Mouse (Mus musculus) forebrain, embryonic 16.5 days (tissue): ENCODE measurements around the gene Tmem132d. TPM values are rescaled to one million over a fixed set of nuclear protein-coding genes. Genes with fewer than 3 reads are reported as not detected.
"Not testable (repeated sequence)": the region's sequence is repeated elsewhere in the genome, so short reads cannot be mapped to it uniquely, and the experiment has no call there.

Experiments used
- ATAC-seq: fragments of 200-750 bp; cut with Nextera tagmentation; 2 replicates; pipeline ENCODE4 v1.8.0; 2017; ENCODE audit warnings: mild to moderate bottlenecking, moderate library complexity
- H3K27ac ChIP-seq: fragments of 300-500 bp; sonication (generic); 2 replicates; pipeline ENCODE4 v1.5.1; 2014; ENCODE audit warnings: low read length, control low read depth
- H3K27me3 ChIP-seq: fragments of 300-500 bp; sonication (generic); replicated peaks from 2 replicates; pipeline ENCODE4 v1.6.1; 2014; ENCODE audit warnings: low read length; ENCODE audit not compliant: control insufficient read depth, insufficient read depth
- H3K36me3 ChIP-seq: fragments of 300-500 bp; sonication (generic); 2 replicates; pipeline ENCODE4 v1.6.1; 2014; ENCODE audit not compliant: control insufficient read depth, insufficient read depth
- H3K4me1 ChIP-seq: fragments of 300-500 bp; sonication (generic); replicated peaks from 2 replicates; pipeline ENCODE4 v1.6.1; 2014; ENCODE audit warnings: low read length; ENCODE audit not compliant: control insufficient read depth, insufficient read depth
- H3K4me2 ChIP-seq: fragments of 300-500 bp; sonication (generic); 2 replicates; pipeline ENCODE4 v1.6.1; 2014; ENCODE audit warnings: mild to moderate bottlenecking, low read length, control low read depth
- H3K4me3 ChIP-seq: fragments of 300-500 bp; sonication (generic); replicated peaks from 2 replicates; pipeline ENCODE4 v1.5.1; 2014; ENCODE audit warnings: mild to moderate bottlenecking, low read length, control low read depth
- H3K9ac ChIP-seq: fragments of 300-500 bp; sonication (generic); replicated peaks from 2 replicates; pipeline ENCODE4 v1.6.1; 2014; ENCODE audit warnings: low read depth, low read length, control low read depth
- H3K9me3 ChIP-seq: fragments of 300-500 bp; sonication (generic); 2 replicates; pipeline ENCODE4 v1.6.1; 2016; ENCODE audit warnings: low read length; ENCODE audit not compliant: control insufficient read depth
- WGBS: fragments of 180-500 bp; shearing (Covaris S2); extraction: QIAGEN DNeasy Blood & Tissue Kit; methylation state at CpG from one replicate; pipeline ENCODE4 v1.1.7; 2014; 5-methylcytosine and 5-hydroxymethylcytosine counted together
- polyA plus RNA-seq: library from polyadenylated mRNA; unstranded; fragments of >200 nt; fragmentation: Nextera tagmentation; extraction: Ambion mirVana; gene quantifications from 2 replicates; pipeline ENCODE4 v1.2.1, GENCODE M21; 2015

Tmem132d gene
- polyA plus RNA-seq, 1 experiment from 2014 or later, result 1.7 TPM

GRCm38 (mm10) chr5:127800907-127801306 lies 632.0 kb downstream of the Tmem132d start:
- no peaks in the 10 kb centered on the region for H3K4me1 ChIP-seq
- no peak overlapping the region for H3K9ac ChIP-seq
- H3K27ac ChIP-seq, result no peak overlapping the region
- no peaks in the 10 kb centered on the region for H3K36me3 ChIP-seq
- H3K4me3 ChIP-seq, result no peak overlapping the region
- no peak overlapping the region for H3K4me2 ChIP-seq
- no peaks in the 10 kb centered on the region for H3K9me3 ChIP-seq
- 45% methylated on average over 4 of the region's 4 CpGs for WGBS
- no peak for ATAC-seq
- H3K27me3 ChIP-seq, result no peaks in the 10 kb centered on the region

- H3K4me2 ChIP-seq, result no peak overlapping the region
- no peak for ATAC-seq
- no peak overlapping the region for H3K4me3 ChIP-seq
- no peak overlapping the region for H3K9ac ChIP-seq
- H3K36me3 ChIP-seq, result no peaks in the 10 kb centered on the region
- no peak overlapping the region for H3K27ac ChIP-seq
- no peaks in the 10 kb centered on the region for H3K27me3 ChIP-seq
- H3K4me1 ChIP-seq, result no peaks in the 10 kb centered on the region
- 67% methylated on average over 5 of the region's 5 CpGs for WGBS
- no peaks in the 10 kb centered on the region for H3K9me3 ChIP-seq
These were observed 651.7 kb downstream of the Tmem132d start for GRCm38 (mm10) chr5:127781221-127781620.

- no peaks in the 10 kb centered on the region for H3K9me3 ChIP-seq
- no peak overlapping the region for H3K27ac ChIP-seq
- no peaks in the 10 kb centered on the region for H3K36me3 ChIP-seq
- ATAC-seq, result no peak
- H3K9ac ChIP-seq, result no peak overlapping the region
- WGBS, result 61% methylated on average over 7 of the region's 7 CpGs
- no peaks in the 10 kb centered on the region for H3K27me3 ChIP-seq
- H3K4me1 ChIP-seq, result no peaks in the 10 kb centered on the region
- H3K4me2 ChIP-seq, result no peak overlapping the region
- H3K4me3 ChIP-seq, result no peak overlapping the region
These were observed 657.1 kb downstream of the Tmem132d start for GRCm38 (mm10) chr5:127775749-127776148.

- H3K9ac ChIP-seq, result no peak overlapping the region
- H3K4me2 ChIP-seq, result no peak overlapping the region
- WGBS, result 81% methylated on average over 4 of the region's 4 CpGs
- ATAC-seq, result no peak
- H3K4me3 ChIP-seq, result no peak overlapping the region
- H3K27ac ChIP-seq, result no peak overlapping the region
- no peaks in the 10 kb centered on the region for H3K36me3 ChIP-seq
- H3K27me3 ChIP-seq, result no peaks in the 10 kb centered on the region
- peaks cover 4% of the 10 kb centered on the region; the same call in 1 of the 2 replicates for H3K4me1 ChIP-seq
- H3K9me3 ChIP-seq, result no peaks in the 10 kb centered on the region
These were observed 674.3 kb downstream of the Tmem132d start for GRCm38 (mm10) chr5:127758576-127758975.

GRCm38 (mm10) chr5:127756671-127757423 lies 676.0 kb downstream of the Tmem132d start:
- Histone ChIP-seq H3K27me3 (no peaks in the 10 kb centered on the region), H3K4me2 (no peak overlapping the region)
- WGBS, result 89% methylated on average over 4 of the region's 4 CpGs

GRCm38 (mm10) chr5:127756011-127756410 lies 676.9 kb downstream of the Tmem132d start:
- WGBS, result 80% methylated on average over 3 of the region's 3 CpGs
- Histone ChIP-seq H3K4me1 (peaks cover 10% of the 10 kb centered on the region; the same call in 1 of the 2 replicates), H3K27ac (no peak overlapping the region), H3K4me3 (no peak overlapping the region), H3K27me3 (no peaks in the 10 kb centered on the region), H3K9ac (no peak overlapping the region), H3K4me2 (no peak overlapping the region), H3K36me3 (no peaks in the 10 kb centered on the region), H3K9me3 (no peaks in the 10 kb centered on the region)
- no peak for ATAC-seq

More at GRCm38 (mm10) chr5:127756671-127757423, 676.0 kb downstream of the Tmem132d start:
- Histone ChIP-seq H3K4me1 (peaks cover 4% of the 10 kb centered on the region; the same call in 1 of the 2 replicates), H3K9me3 (no peaks in the 10 kb centered on the region), H3K27ac (no peak overlapping the region), H3K4me3 (no peak overlapping the region), H3K9ac (no peak overlapping the region), H3K36me3 (no peaks in the 10 kb centered on the region)
- no peak for ATAC-seq

- no peak overlapping the region for H3K4me3 ChIP-seq
- no peaks in the 10 kb centered on the region for H3K27me3 ChIP-seq
- no peak overlapping the region for H3K4me2 ChIP-seq
- no peak overlapping the region for H3K9ac ChIP-seq
- H3K36me3 ChIP-seq, result no peaks in the 10 kb centered on the region
- no peak overlapping the region; the same call in 1 of the 2 replicates for H3K27ac ChIP-seq
- H3K9me3 ChIP-seq, result no peaks in the 10 kb centered on the region
- ATAC-seq, result peak; percentile 73
- H3K4me1 ChIP-seq, result peaks cover 12% of the 10 kb centered on the region; the same call in 1 of the 2 replicates
- 36% methylated on average over 4 of the region's 4 CpGs for WGBS
These were observed 677.3 kb downstream of the Tmem132d start for GRCm38 (mm10) chr5:127755594-127755993.

GRCm38 (mm10) chr5:127751262-127751975 lies 681.5 kb downstream of the Tmem132d start:
- Histone ChIP-seq H3K36me3 (no peaks in the 10 kb centered on the region), H3K4me3 (no peak overlapping the region), H3K4me2 (peak overlapping the region; percentile 25), H3K4me1 (peaks cover 12% of the 10 kb centered on the region; the same call in 1 of the 2 replicates), H3K9ac (no peak overlapping the region), H3K9me3 (no peaks in the 10 kb centered on the region), H3K27ac (no peak overlapping the region), H3K27me3 (no peaks in the 10 kb centered on the region)
- ATAC-seq, result peak; percentile 88
- WGBS, result 27% methylated on average over 20 of the region's 20 CpGs

GRCm38 (mm10) chr5:127749540-127749939 lies 683.3 kb downstream of the Tmem132d start:
- H3K4me2 ChIP-seq, H3K9ac ChIP-seq, H3K27me3 ChIP-seq, H3K27ac ChIP-seq, H3K4me1 ChIP-seq, H3K4me3 ChIP-seq, H3K36me3 ChIP-seq, H3K9me3 ChIP-seq, ATAC-seq: not testable (repeated sequence)
- WGBS, result 82% methylated on average over 3 of the region's 3 CpGs
